Mouse (Mus musculus) C3H10T1/2 (cell line): ENCODE data around the gene Eri2. TPM values are rescaled to one million over a fixed set of nuclear protein-coding genes. Genes with fewer than 3 reads are reported as not detected.

ENCODE experiments used
- polyA plus RNA-seq, 2 experiments: library from polyadenylated mRNA; unstranded; fragments of >200 nt; fragmentation: generic; extraction: Trizol; gene quantifications; one replicate each; pipeline ENCODE4 v1.2.1; 2012; ENCODE audit warnings: missing spikeins in 2 of 2

Eri2 gene
- polyA plus RNA-seq: 1 to 10 TPM in 1 of 2 experiments, under 1 TPM in 1; 0.28 to 1.8 TPM

DNA sequence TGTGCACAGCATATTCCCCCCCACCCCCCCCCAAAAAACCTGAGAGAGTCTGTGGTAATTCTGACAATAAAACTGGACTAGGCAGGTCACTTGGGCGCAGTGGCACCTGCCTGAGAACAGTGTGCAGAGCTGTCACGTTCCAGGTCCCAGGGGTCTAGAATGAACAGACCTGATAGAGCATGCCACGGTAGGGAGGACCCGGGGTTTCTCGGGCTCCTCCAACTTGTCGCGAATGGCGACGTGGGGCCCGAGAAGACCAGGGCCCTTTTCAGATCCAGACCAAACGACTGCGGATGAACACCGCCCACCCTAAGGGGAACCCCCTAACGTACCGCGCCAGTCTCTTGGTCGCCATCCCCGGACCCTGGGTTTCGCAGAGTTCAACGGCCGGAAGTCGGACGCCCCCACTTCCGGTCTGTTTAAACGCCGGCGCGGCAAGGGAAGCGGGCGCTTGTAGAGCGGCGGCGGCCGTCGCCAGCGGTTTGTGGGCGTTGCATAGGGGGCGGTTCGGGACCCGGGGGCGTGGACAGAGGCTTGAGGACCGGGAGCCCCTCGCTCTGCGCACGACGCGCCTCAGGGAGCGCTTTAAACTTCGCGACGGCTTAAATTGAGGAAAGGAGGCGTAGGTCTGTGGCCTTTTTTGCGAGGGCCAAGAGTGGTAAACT is at the start of gene Eri2, which contains the start of gene Rexo5:
Gene Eri2 (minus strand): TSS at position 473 of the 665 bp plus-strand sequence.
Gene Rexo5 (plus strand): TSS at position 421 of the 665 bp plus-strand sequence.

GRCm38 (mm10) chr7:119760527-119760951 is 33.3 kb downstream of the Eri2 start, which contains the start of gene Acsm3:
TSS of gene Acsm3 (plus strand) at chr7:119760923.

GRCm38 (mm10) chr7:119720253-119720946 is 73.5 kb downstream of the Eri2 start, which contains the start of gene Thumpd1:
TSS of gene Thumpd1 (minus strand) at chr7:119720798.

Other genes with a start within 250 kb of the Eri2 start
- not detected for gene Acsm2, start 239.7 kb downstream of the Eri2 start, polyA plus RNA-seq
- gene Acsm1, start 187.0 kb downstream of the Eri2 start, polyA plus RNA-seq: not detected
- gene Acsm4, start 104.0 kb downstream of the Eri2 start, polyA plus RNA-seq: not detected
- gene Thumpd1, start 73.3 kb downstream of the Eri2 start, polyA plus RNA-seq: 10 to 100 TPM in 1 of 2 experiments, 1 to 10 TPM in 1; 1.8 to 10.4 TPM
- under 1 TPM in 1 of 2 experiments, not detected in 1; 0.05 TPM for gene Acsm3, start 33.1 kb downstream of the Eri2 start, polyA plus RNA-seq
- gene Rexo5, start 52 bp downstream of the Eri2 start, polyA plus RNA-seq: 1 to 10 TPM in 1 of 2 experiments, under 1 TPM in 1; 0.84 to 6.0 TPM
- gene Lyrm1, start 101.8 kb upstream of the Eri2 start, polyA plus RNA-seq: 1 to 10 TPM in 1 of 2 experiments, under 1 TPM in 1; 0.90 to 3.3 TPM
- 1 to 10 TPM in 1 of 2 experiments, under 1 TPM in 1; 0.33 to 2.8 TPM for gene Dcun1d3, start 102.2 kb upstream of the Eri2 start, polyA plus RNA-seq